Mouse (Mus musculus): Measurements from ENCODE around the gene Usf1.

The Usf1 gene

GRCm38 (mm10) chr1:171410947-171411484 is at the start of gene Usf1:
TSS of gene Usf1 (plus strand) at chr1:171411313.
- in situ Hi-C loops (cut with MboI, MseI): no loop called here

DNA sequence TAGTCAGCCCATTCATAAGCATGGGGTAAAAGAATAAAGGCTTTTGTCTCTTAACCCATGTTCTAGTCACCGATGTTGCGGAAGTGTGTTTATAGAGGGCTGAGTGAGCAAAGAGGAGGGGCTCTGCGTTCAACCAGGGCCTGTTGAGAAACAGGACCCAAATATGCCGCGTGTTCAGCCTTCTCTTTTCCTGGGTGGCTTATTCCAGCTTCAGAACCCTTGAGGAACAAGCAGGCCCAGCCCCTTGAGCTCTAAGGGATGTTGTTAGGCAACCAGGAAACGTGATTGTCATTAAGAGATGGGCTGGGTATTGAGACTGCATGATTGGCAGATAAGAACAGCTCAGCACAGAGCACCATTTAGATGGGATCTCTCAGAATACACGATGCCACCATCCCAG is 45.2 kb upstream of the Usf1 start:
- in situ Hi-C loops (cut with MboI, MseI): no loop called here

DNA sequence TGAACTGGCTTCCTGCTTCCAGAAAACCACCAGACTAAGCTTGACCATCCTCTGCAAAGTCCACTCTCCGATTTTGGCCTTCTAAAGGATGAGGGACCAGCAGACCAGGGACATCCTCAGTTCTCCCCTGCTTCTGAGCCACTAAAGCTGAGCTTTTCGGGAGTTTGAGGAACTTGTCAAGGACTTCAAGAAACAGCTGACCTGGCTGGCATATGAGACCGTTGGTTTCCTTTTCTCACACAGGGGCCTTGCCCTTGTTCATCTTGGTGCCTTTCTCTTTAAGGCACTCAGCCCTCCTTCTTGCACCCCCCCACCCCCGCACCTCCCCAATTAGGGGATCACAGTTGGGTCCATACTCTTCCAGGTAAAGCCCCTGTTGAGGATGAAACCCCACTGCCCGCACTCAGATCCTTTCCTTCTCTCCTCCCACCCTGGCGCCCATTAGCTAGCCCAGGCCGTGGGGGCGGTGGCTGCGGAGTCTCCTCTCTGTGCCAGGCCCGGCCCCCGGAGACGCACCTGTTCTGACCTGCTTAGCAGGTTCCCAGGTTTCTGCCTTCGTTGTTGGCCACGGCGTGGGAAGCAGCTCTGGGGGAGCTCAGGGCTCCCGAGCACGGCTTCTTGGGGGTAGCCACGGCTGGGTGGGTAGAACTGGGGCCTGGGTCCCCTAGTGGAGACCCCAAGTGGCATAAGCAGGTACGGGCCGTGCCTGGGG is 41.1 kb upstream of the Usf1 start, which contains the start of gene Nectin4:
Nectin4 (plus strand) TSS at position 255 of the 712 bp plus-strand sequence.
- in situ Hi-C loops (cut with MboI, MseI): no loop called here

DNA sequence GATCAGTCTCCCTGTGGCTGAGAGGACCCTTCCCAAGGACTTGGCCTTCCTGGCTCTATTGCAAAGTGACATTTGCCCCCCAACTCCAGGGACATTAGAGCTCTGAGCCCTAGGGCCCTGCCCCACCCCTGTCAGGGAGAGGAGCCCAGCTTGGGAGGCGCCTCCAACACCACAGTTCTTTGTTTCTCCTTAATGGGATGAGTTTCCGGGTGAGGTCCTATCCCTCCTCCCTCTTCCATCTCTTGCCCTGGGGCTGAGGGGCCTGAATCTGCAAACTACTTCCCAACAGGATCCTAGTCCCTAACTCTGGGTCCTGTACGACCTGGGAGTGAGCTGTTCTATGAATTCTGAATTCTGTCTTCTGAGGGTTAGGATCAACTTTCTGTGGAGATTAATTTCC is 38.2 kb upstream of the Usf1 start:
- in situ Hi-C loops (cut with MboI, MseI): no loop called here

DNA sequence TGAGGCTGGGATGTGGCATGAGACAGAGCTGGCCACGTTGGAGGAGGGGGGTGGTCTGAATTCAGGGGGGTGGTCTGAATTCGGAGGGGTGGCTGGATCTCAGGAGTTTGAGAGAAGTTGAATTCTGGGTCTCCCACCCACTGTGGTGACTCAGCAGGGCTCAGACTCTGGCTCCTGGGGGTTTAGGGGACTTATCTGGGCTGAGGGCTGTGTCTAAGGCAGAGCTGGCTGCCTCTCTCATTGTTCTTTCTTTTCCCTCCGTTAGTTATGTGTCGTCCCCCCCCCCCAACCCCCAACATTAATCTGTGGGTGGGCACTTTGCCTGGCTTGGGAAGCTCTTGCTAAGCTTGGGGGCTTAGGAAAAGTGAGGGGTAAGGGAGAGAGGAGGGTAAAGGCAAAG is 37.2 kb upstream of the Usf1 start:
- in situ Hi-C loops (cut with MboI, MseI): no loop called here

- in situ Hi-C loops (cut with MboI, MseI): no loop called here
Measured at GRCm38 (mm10) chr1:171375646-171376097, 35.4 kb upstream of the Usf1 start.

DNA sequence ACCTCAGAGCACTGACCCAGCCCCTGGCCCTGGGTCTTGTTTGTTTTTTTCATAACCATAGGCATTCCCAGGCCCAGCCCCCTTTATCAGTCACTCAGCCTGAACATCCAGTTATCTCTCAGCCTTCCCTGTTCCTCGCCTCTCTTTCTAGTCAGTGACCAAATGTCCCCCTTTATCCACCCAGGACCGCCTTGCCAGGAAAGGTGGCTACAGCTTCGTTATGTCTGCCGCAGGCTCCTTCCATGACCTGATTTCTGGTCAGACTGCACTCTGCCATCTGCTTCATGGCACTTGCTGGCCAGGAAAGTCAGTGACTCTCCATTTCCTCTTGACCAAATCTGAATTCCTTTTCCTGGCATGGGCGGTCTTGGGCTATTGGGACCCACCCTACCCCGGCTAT is 32.8 kb upstream of the Usf1 start:
- in situ Hi-C loops (cut with MboI, MseI): no loop called here

GRCm38 (mm10) chr1:171379935-171380599 is 31.0 kb upstream of the Usf1 start:
- in situ Hi-C loops (cut with MboI, MseI): no loop called here

DNA sequence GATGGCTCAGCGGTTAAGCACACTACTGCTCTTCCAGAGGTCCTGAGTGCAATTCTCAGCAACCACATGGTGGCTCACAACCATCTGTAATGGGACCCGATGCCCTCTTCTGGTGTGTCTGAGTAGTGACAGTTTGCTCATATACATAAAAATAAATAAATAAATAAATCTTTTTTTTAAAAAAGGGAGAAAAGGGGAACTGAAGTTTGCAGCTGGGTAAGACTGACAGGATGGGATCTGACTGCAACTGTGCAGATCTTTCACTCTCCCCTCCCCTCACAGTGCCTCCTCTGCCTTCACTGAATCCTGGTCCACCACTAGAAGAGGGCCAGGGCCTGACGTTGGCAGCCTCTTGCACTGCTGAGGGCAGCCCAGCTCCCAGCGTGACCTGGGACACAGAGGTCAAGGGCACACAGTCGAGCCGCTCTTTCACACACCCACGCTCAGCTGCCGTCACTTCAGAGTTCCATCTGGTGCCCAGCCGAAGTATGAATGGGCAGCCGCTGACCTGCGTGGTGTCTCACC is 29.0 kb upstream of the Usf1 start:
- in situ Hi-C loops (cut with MboI, MseI): no loop called here

GRCm38 (mm10) chr1:171384361-171384760 is 26.8 kb upstream of the Usf1 start:
- in situ Hi-C loops (cut with MboI, MseI): no loop called here

DNA sequence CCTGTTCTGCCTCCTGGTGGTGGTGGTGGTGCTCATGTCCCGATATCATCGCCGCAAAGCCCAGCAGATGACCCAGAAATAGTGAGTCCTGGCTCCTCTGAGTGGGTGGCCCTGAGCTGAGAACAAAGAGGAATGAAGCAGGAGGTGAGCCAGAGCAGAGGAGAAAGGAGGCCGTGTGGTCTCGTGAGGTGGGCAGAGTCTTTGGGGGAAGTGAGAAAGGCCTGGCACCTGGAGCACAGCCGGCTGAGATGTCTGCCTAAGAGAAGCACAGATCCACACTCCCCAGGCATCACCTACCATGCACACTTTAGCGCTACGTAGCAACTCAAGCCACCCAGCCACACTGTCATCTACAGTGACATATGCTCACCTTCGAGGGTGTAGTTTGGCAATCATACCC is 25.9 kb upstream of the Usf1 start:
- in situ Hi-C loops (cut with MboI, MseI): loop anchor here (5.0 kb wide), 1 partner anchor 58 kb away; the partner anchor contains the start of gene Dedd

- in situ Hi-C loops (cut with MboI, MseI): loop anchor here (5.0 kb wide), 1 partner anchor 60 kb away; the partner anchor contains the start of gene Dedd
Measured at GRCm38 (mm10) chr1:171387099-171387498, 24.0 kb upstream of the Usf1 start.

DNA sequence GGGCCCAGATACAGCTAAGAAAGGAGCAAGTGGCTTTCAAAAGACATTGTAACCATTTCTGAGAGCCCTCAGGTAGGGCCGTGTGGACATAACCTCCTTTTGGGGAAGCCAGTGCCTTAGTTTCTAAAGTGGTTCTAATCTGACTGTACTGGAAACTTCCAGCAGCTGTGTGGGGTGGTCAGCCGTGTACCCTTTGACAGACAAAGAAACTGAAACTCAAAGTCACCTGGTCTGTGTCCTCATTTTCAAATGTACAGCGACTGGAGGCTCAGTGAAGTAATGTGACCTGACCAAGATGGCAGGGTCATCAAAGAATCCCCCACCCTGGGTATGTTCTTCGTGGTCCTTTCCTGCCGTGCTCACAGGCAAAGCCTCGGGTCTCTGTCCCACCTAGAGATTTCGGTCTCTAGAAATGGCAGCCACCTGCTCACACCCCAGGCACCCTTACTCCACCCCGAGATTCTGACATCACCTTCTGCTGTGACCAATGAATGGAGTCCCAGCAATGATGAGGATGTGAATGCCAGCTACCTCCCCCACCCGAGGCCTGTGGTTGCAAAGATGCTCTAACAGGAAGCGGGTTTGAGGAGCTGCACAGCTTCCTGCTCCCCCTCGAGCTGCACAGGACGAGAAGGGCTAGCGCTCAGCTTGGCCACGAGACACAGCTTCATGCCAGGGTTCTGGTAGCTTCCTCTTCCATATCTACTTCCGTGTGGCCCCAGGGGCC is 22.6 kb upstream of the Usf1 start, which contains the start of gene Arhgap30:
Arhgap30 (plus strand) TSS at position 579 of the 727 bp plus-strand sequence.
- in situ Hi-C loops (cut with MboI, MseI): loop anchor here (5.0 kb wide), 1 partner anchor 61 kb away; the partner anchor contains the start of gene Dedd

- in situ Hi-C loops (cut with MboI, MseI): no loop called here
Measured at GRCm38 (mm10) chr1:171390101-171390500, 21.0 kb upstream of the Usf1 start.

- in situ Hi-C loops (cut with MboI, MseI): loop anchor here (10.0 kb wide), 1 partner anchor 507 kb away; no protein-coding TSS in a partner anchor
Measured at GRCm38 (mm10) chr1:171401821-171402220, 9.3 kb upstream of the Usf1 start.

- in situ Hi-C loops (cut with MboI, MseI): loop anchor here (10.0 kb wide), 1 partner anchor 508 kb away; no protein-coding TSS in a partner anchor
Measured at GRCm38 (mm10) chr1:171402991-171403390, 8.1 kb upstream of the Usf1 start.

DNA sequence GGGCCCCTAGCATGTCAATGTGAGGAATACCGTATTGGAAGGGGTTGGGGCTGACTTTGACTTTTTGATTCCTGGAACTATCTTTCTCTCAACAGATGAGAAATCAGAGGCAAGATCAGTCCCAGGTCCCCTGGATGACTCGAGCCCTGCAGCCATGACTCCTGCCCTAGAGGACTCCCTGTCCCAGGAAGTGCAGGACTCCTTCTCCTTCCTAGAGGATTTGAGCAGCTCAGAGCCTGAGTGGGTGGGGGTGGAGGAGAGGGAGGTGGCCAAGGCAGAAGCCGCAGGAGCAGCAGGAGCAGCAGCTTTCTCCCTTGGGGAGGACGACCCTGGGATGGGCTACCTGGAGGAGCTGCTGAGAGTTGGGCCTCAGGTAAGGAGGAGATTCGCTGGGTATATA is 3.9 kb upstream of the Usf1 start:
- in situ Hi-C loops (cut with MboI, MseI): loop anchor here (10.0 kb wide), 1 partner anchor 512 kb away; no protein-coding TSS in a partner anchor

- in situ Hi-C loops (cut with MboI, MseI): no loop called here
Measured at GRCm38 (mm10) chr1:171410231-171410630, 882 bp upstream of the Usf1 start.

- in situ Hi-C loops (cut with MboI, MseI): no loop called here
Measured at GRCm38 (mm10) chr1:171411492-171411941, 404 bp downstream of the Usf1 start.

- in situ Hi-C loops (cut with MboI, MseI): no loop called here
Measured at GRCm38 (mm10) chr1:171412001-171412441, 908 bp downstream of the Usf1 start.

GRCm38 (mm10) chr1:171412446-171412845 is 1.3 kb downstream of the Usf1 start:
- in situ Hi-C loops (cut with MboI, MseI): no loop called here

Measured in regulatory T cell (primary cell).